Mouse (Mus musculus): ENCODE measurements around the gene Ufsp1. TPM values are rescaled to one million over a fixed set of nuclear protein-coding genes. Genes with fewer than 3 reads are reported as not detected.

The Ufsp1 gene
- polyA plus RNA-seq, 1 experiment from 2014 or later: 10.6 TPM

- Histone ChIP-seq H3K36me3 (peaks cover 65% of the 10 kb centered on the region), H3K9me3 (no peaks in the 10 kb centered on the region), H3K4me1 (replicated peaks) (peaks cover 22% of the 10 kb centered on the region), H3K4me3 (no peak overlapping the region), H3K27me3 (ENCODE audit: insufficient read depth, poor library complexity, severe bottlenecking) (no peaks in the 10 kb centered on the region), H3K27ac (no peak overlapping the region)
- 85% methylated on average over 1 of the region's 1 CpGs for WGBS
- DNase-seq (ENCODE audit: low spot score): no peak
These were observed 24.1 kb downstream of the Ufsp1 start for GRCm38 (mm10) chr5:137318570-137318969.

- DNase-seq (ENCODE audit: low spot score): no peak
- Histone ChIP-seq H3K27ac (no peak overlapping the region), H3K4me1 (replicated peaks) (no peaks in the 10 kb centered on the region), H3K36me3 (peaks cover 77% of the 10 kb centered on the region), H3K9me3 (no peaks in the 10 kb centered on the region), H3K4me3 (no peak overlapping the region), H3K27me3 (ENCODE audit: insufficient read depth, poor library complexity, severe bottlenecking) (no peaks in the 10 kb centered on the region)
- WGBS: 91% methylated on average over 3 of the region's 3 CpGs
These were observed 26.6 kb downstream of the Ufsp1 start for GRCm38 (mm10) chr5:137320996-137321395.

- Histone ChIP-seq H3K9me3 (no peaks in the 10 kb centered on the region), H3K36me3 (peaks cover 22% of the 10 kb centered on the region), H3K27me3 (ENCODE audit: insufficient read depth, poor library complexity, severe bottlenecking) (no peaks in the 10 kb centered on the region), H3K27ac (no peak overlapping the region), H3K4me3 (no peak overlapping the region), H3K4me1 (replicated peaks) (peaks cover 27% of the 10 kb centered on the region)
- WGBS: 92% methylated on average over 7 of the region's 7 CpGs
- no peak for DNase-seq (ENCODE audit: low spot score)
These were observed 36.5 kb downstream of the Ufsp1 start for GRCm38 (mm10) chr5:137330910-137331309.

- WGBS: 19% methylated on average over 15 of the region's 15 CpGs
- Histone ChIP-seq H3K9me3 (no peaks in the 10 kb centered on the region), H3K36me3 (peaks cover 6% of the 10 kb centered on the region; the same call in 1 of the 2 replicates), H3K27ac (peak overlapping the region; percentile 91), H3K4me3 (peak overlapping the region; percentile 79), H3K4me1 (replicated peaks) (peaks cover 34% of the 10 kb centered on the region), H3K27me3 (ENCODE audit: insufficient read depth, poor library complexity, severe bottlenecking) (no peaks in the 10 kb centered on the region)
- DNase-seq (ENCODE audit: low spot score): no peak
These were observed 38.6 kb downstream of the Ufsp1 start for GRCm38 (mm10) chr5:137332857-137333511.

GRCm38 (mm10) chr5:137333512-137334174, 39.2 kb downstream of the Ufsp1 start, which contains the start of gene Slc12a9:
Slc12a9 (minus strand) TSS chr5:137333597.
- H3K27ac ChIP-seq: peak within 1 kb of the TSS; percentile 91
- H3K36me3 ChIP-seq: no peaks in the 10 kb centered on the region
- peaks cover 40% of the 10 kb centered on the region for H3K4me1 ChIP-seq (replicated peaks)
- peak; percentile 92 for DNase-seq (ENCODE audit: low spot score)
- under 1% methylated on average over 44 of the region's 44 CpGs for WGBS
- H3K9me3 ChIP-seq: no peaks in the 10 kb centered on the region
- H3K27me3 ChIP-seq (ENCODE audit: insufficient read depth, poor library complexity, severe bottlenecking): no peaks in the 10 kb centered on the region
- H3K4me3 ChIP-seq: peak within 1 kb of the TSS; percentile 79

GRCm38 (mm10) chr5:137334317-137334716, 39.9 kb downstream of the Ufsp1 start:
- Histone ChIP-seq H3K27ac (no peak overlapping the region), H3K9me3 (no peaks in the 10 kb centered on the region), H3K36me3 (no peaks in the 10 kb centered on the region), H3K27me3 (ENCODE audit: insufficient read depth, poor library complexity, severe bottlenecking) (no peaks in the 10 kb centered on the region), H3K4me1 (replicated peaks) (peaks cover 46% of the 10 kb centered on the region), H3K4me3 (no peak overlapping the region)
- DNase-seq (ENCODE audit: low spot score): no peak
- WGBS: 61% methylated on average over 10 of the region's 10 CpGs

GRCm38 (mm10) chr5:137335066-137335465, 40.6 kb downstream of the Ufsp1 start:
- Histone ChIP-seq H3K4me3 (no peak overlapping the region), H3K4me1 (replicated peaks) (peaks cover 54% of the 10 kb centered on the region), H3K27ac (no peak overlapping the region), H3K27me3 (ENCODE audit: insufficient read depth, poor library complexity, severe bottlenecking) (no peaks in the 10 kb centered on the region), H3K9me3 (no peaks in the 10 kb centered on the region), H3K36me3 (no peaks in the 10 kb centered on the region)
- DNase-seq (ENCODE audit: low spot score): no peak
- WGBS: 64% methylated on average over 6 of the region's 6 CpGs

GRCm38 (mm10) chr5:137337190-137337589, 42.8 kb downstream of the Ufsp1 start:
- WGBS: 57% methylated on average over 8 of the region's 8 CpGs
- no peaks in the 10 kb centered on the region; the same call in 1 of the 2 replicates for H3K27me3 ChIP-seq (ENCODE audit: insufficient read depth, poor library complexity, severe bottlenecking)
- 0 out of 2 replicates have a peak overlapping the region, but pooled peaks have one; percentile 87 for H3K27ac ChIP-seq
- no peak overlapping the region for H3K4me3 ChIP-seq
- H3K36me3 ChIP-seq: no peaks in the 10 kb centered on the region
- DNase-seq (ENCODE audit: low spot score): no peak
- peaks cover 50% of the 10 kb centered on the region for H3K4me1 ChIP-seq (replicated peaks)
- no peaks in the 10 kb centered on the region for H3K9me3 ChIP-seq

GRCm38 (mm10) chr5:137338256-137338655, 43.8 kb downstream of the Ufsp1 start:
- peak; percentile 88 for DNase-seq (ENCODE audit: low spot score)
- WGBS: under 1% methylated on average over 19 of the region's 19 CpGs
- peak overlapping the region; percentile 52 for H3K4me3 ChIP-seq
- no peaks in the 10 kb centered on the region for H3K36me3 ChIP-seq
- no peaks in the 10 kb centered on the region for H3K9me3 ChIP-seq
- H3K27ac ChIP-seq: peak overlapping the region; percentile 87
- H3K4me1 ChIP-seq (replicated peaks): peaks cover 40% of the 10 kb centered on the region
- H3K27me3 ChIP-seq (ENCODE audit: insufficient read depth, poor library complexity, severe bottlenecking): no peaks in the 10 kb centered on the region; the same call in 1 of the 2 replicates

- peak overlapping the region; percentile 87 for H3K27ac ChIP-seq
- H3K4me1 ChIP-seq (replicated peaks): peaks cover 34% of the 10 kb centered on the region
- WGBS: 3% methylated on average over 11 of the region's 11 CpGs
- H3K36me3 ChIP-seq: no peaks in the 10 kb centered on the region
- no peaks in the 10 kb centered on the region; the same call in 1 of the 2 replicates for H3K27me3 ChIP-seq (ENCODE audit: insufficient read depth, poor library complexity, severe bottlenecking)
- H3K9me3 ChIP-seq: no peaks in the 10 kb centered on the region
- DNase-seq (ENCODE audit: low spot score): peak; percentile 50
- H3K4me3 ChIP-seq: peak overlapping the region; percentile 52
These were observed 44.3 kb downstream of the Ufsp1 start for GRCm38 (mm10) chr5:137338663-137339289.

GRCm38 (mm10) chr5:137339290-137339979, 45.0 kb downstream of the Ufsp1 start:
- peak overlapping the region; percentile 52 for H3K4me3 ChIP-seq
- H3K27me3 ChIP-seq (ENCODE audit: insufficient read depth, poor library complexity, severe bottlenecking): no peaks in the 10 kb centered on the region; the same call in 1 of the 2 replicates
- 7% methylated on average over 22 of the region's 22 CpGs for WGBS
- H3K9me3 ChIP-seq: no peaks in the 10 kb centered on the region
- peak; percentile 34 for DNase-seq (ENCODE audit: low spot score)
- peak overlapping the region; percentile 87 for H3K27ac ChIP-seq
- peaks cover 28% of the 10 kb centered on the region for H3K4me1 ChIP-seq (replicated peaks)
- no peaks in the 10 kb centered on the region for H3K36me3 ChIP-seq

- no peaks in the 10 kb centered on the region for H3K9me3 ChIP-seq
- H3K4me1 ChIP-seq (replicated peaks): peaks cover 28% of the 10 kb centered on the region
- H3K27me3 ChIP-seq (ENCODE audit: insufficient read depth, poor library complexity, severe bottlenecking): no peaks in the 10 kb centered on the region; the same call in 1 of the 2 replicates
- no peaks in the 10 kb centered on the region for H3K36me3 ChIP-seq
- 73% methylated on average over 6 of the region's 6 CpGs for WGBS
- H3K27ac ChIP-seq: peak overlapping the region; percentile 87
- H3K4me3 ChIP-seq: peak overlapping the region; percentile 52
- DNase-seq (ENCODE audit: low spot score): no peak
These were observed 45.8 kb downstream of the Ufsp1 start for GRCm38 (mm10) chr5:137340222-137340621.

Measured in hindbrain, embryonic 10.5 days (tissue).